Mouse (Mus musculus) colon, adult 2 months (tissue): ENCODE data around the gene A4gnt. TPM values are rescaled to one million over a fixed set of nuclear protein-coding genes. Genes with fewer than 3 reads are reported as not detected.

Experiments
- polyA plus RNA-seq: library from polyadenylated mRNA; depleted of rRNA; stranded (reverse); fragments of >200 nt; gene quantifications from 2 replicates; pipeline ENCODE4 v1.2.3, GENCODE M21; 2012; rRNA removed

Gene A4gnt
- 8.4 and 12.5 TPM in 2 replicates for polyA plus RNA-seq

GRCm38 (mm10) chr9:99612202-99612601, at the start of gene A4gnt:
TSS of gene A4gnt (plus strand) at chr9:99612502.

DNA sequence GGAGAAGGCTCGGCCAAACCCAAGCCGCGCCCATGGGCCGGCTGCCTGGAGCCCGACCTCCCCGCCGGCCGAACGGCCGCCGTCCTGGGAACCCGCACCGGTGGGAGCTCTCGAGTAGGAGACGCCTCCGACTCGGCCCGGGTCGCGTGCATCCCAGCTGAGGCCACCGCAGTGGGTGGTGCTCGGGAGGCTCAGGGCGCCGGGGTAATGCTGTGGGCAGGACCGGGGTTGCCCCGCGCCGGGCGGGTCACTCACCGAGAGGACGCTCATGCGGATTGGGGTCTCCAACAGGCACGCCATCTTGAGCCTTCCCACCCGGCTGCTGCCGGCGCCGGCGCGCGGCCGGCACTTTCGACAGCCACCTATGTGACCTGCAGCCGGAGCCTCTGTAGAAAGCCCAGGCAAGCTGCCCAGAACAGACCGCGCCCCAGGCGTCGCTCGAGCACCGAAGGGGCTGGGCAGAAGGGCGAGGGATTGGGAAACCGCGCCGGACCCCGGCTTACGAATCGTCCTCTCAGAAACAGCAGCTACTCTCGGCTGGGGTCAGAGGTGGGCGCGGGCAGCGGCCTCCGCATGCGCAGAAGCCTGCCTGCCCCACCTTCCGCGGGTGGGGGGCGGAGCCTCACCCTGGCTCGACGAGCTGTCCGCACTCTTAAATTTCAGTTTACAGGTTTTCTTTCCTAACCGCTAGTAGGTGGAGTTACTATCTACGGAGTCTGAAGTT, 43.8 kb upstream of the A4gnt start, which contains the start of gene Armc8:
Gene Armc8 (minus strand): TSS at position 553 of the 724 bp plus-strand sequence.

GRCm38 (mm10) chr9:99575677-99576480, 36.4 kb upstream of the A4gnt start, which contains the start of gene Dbr1:
TSS of gene Dbr1 (plus strand) at chr9:99575799.

DNA sequence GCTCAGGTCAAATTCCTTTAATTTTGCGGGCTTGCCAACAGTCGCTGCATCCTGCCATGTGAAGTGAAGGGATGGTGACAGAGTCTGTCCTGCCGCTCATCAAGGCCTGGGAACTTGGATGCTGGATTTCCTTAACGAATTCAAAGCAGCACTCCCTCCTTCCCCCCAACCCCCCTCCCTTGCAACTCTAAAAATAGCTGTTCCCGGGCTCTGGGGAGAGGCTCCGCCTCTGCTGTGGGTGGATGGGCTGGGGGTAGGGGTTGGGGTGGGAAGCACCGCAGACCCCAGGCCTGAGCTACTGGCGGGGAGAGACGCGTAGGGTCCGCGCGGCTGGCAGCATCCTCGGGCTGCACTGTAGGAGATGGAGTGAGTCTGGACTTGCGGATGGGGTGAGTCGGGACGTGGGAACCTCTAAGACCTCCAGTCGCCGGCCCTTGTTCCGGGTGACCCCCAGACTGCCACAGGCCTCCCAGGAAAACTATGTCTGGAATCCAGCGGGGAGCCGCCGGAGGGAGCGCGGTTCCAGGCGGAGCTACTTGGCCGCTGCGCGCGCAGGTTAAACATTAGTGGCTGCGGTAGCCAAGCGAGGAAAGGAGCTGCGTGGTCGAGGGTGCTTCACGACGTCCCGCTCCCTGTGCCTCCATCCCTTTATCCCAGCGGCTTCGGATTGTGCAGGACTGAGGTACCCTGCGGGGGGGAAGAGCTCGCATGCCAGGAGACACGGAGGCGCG, 17.1 kb downstream of the A4gnt start, which contains the start of gene Dzip1l:
Gene Dzip1l (plus strand): TSS at position 216 of the 731 bp plus-strand sequence.

Other genes with a start within 250 kb of the A4gnt start
- 3.7 and 4.3 TPM in 2 replicates for gene Mras, start 175.1 kb upstream of the A4gnt start, polyA plus RNA-seq
- gene Nme9, start 161.0 kb upstream of the A4gnt start, polyA plus RNA-seq = 0.23 and 0.42 TPM in 2 replicates
- gene Armc8, start 43.6 kb upstream of the A4gnt start, polyA plus RNA-seq = 7.8 and 8.1 TPM in 2 replicates
- 9.8 and 10.8 TPM in 2 replicates for gene Dbr1, start 36.7 kb upstream of the A4gnt start, polyA plus RNA-seq
- 1.9 and 2.4 TPM in 2 replicates for gene Dzip1l, start 17.0 kb downstream of the A4gnt start, polyA plus RNA-seq
- 0.33 TPM in 1 of 2 replicates, not detected in the other for gene Cldn18, start 104.8 kb downstream of the A4gnt start, polyA plus RNA-seq